Mouse (Mus musculus): Measurements from ENCODE around the gene Gm5072. TPM values are rescaled to one million over a fixed set of nuclear protein-coding genes. Genes with fewer than 3 reads are reported as not detected.
"Not testable (repeated sequence)": the region's sequence is repeated elsewhere in the genome, so short reads cannot be mapped to it uniquely, and the experiment has no call there.

Gm5072 gene
- not detected in 2 replicates for polyA plus RNA-seq (2011; ENCODE audit: insufficient read length, low read depth, missing spikeins)

GRCm38 (mm10) chrX:91392200-91392599 is at the start of gene Gm5072:
Gene Gm5072 (plus strand): TSS chrX:91392500.
- H3K4me1 ChIP-seq (ENCODE audit: control insufficient read depth, insufficient read depth, low read length); H3K27ac ChIP-seq (ENCODE audit: insufficient read depth, low read length); H3K4me3 ChIP-seq (ENCODE audit: insufficient read depth, low read length): not testable (repeated sequence)

Other genes with a start within 250 kb of the Gm5072 start
- gene Mageb2, start 60.8 kb upstream of the Gm5072 start, polyA plus RNA-seq (2011; ENCODE audit: insufficient read length, low read depth, missing spikeins) = not detected in 2 replicates
- gene Gm8914, start 87.6 kb downstream of the Gm5072 start, polyA plus RNA-seq (2011; ENCODE audit: insufficient read length, low read depth, missing spikeins) = not detected in 2 replicates
- not detected in 2 replicates for gene 1700084M14Rik, start 183.4 kb downstream of the Gm5072 start, polyA plus RNA-seq (2011; ENCODE audit: insufficient read length, low read depth, missing spikeins)
- gene Gm14781, start 239.7 kb downstream of the Gm5072 start, polyA plus RNA-seq (2011; ENCODE audit: insufficient read length, low read depth, missing spikeins) = not detected in 2 replicates

Measured in embryonic fibroblast, embryonic 13.5 days (primary cell).